Mouse (Mus musculus): ENCODE results near the gene Gm21885.

DNA sequence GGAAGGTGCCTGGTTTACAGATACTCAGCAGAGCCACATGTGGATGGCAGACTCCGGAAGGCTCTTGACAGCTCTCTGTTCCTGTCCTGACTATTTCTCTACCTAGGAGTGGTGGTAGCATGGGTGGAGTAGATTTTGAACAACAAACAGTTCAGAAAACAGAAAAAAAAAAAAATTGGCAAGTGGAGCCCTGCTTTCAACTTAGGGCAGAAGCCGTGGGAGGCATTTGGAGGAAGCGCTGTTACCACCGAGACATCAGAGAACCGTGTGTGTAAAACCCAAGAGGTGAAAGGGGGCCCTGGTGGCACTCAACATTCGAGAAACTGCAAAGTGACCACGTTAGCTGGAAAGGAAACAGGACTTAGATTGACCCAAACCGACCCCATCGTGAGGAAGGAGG is 28.5 kb upstream of the Gm21885 start:
- TF ChIP-seq CTCF (IDR thresholded peaks at IDR 0.05; ENCODE audit: borderline replicate concordance, extremely low read depth, insufficient read depth, insufficient read length) (no peak), POLR2A (IDR thresholded peaks at IDR 0.05; ENCODE audit: borderline replicate concordance, extremely low read depth, insufficient read depth, insufficient read length, poor library complexity, severe bottlenecking) (no peak)
